Mouse (Mus musculus) left cerebral cortex, adult 2 months (tissue): ENCODE measurements at regions not wholly inside any gene's neighbourhood (a gene's known extent, or its start where the extent isn't known, plus 50 kb on each side); places are given as distances from the start of the nearest gene placed in this dataset.

Experiments used
- DNase-seq, 2 experiments: peaks; one replicate each; pipeline ENCODE4 v3.0.0; 2021 to 2022; ENCODE audit warnings: low spot score in 2 of 2, mixed read lengths in 1 of 2; ENCODE audit errors: extremely low spot score in 1 of 2
- H3K27ac ChIP-seq: fragments of 200-600 bp; 2 replicates; pipeline ENCODE4 v1.8.1; 2022
- H3K4me3 ChIP-seq: fragments of 200-600 bp; 2 replicates; pipeline ENCODE4 v1.8.1; 2022
- CTCF ChIP-seq: fragments of 200-600 bp; IDR thresholded peaks from 2 replicates; pipeline ENCODE4 v1.8.1; 2022; ENCODE audit warnings: antibody characterized with exemption, mild to moderate bottlenecking, moderate library complexity
- intact Hi-C: fragments of 180-260 bp; cut with DNase I; formaldehyde crosslinking; loops from one replicate; pipeline ENCODE4 v1.15.1; 2025

- Histone ChIP-seq H3K4me3 (no peak overlapping the region), H3K27ac (no peak overlapping the region)
- no peak for TF ChIP-seq CTCF
- DNase-seq, result no peak
- intact Hi-C loops, result no loop called here
These were observed 553.4 kb upstream of the Itga1 start for GRCm38 (mm10) chr13:115655134-115655533.

GRCm38 (mm10) chr13:115652935-115653334 is 551.2 kb upstream of the Itga1 start:
- no peak for DNase-seq
- H3K27ac ChIP-seq, result no peak overlapping the region
- intact Hi-C loops, result no loop called here
- TF ChIP-seq CTCF, result no peak
- H3K4me3 ChIP-seq, result no peak overlapping the region

GRCm38 (mm10) chr13:115652352-115652751 is 550.6 kb upstream of the Itga1 start:
- no peak for DNase-seq
- Histone ChIP-seq H3K4me3 (no peak overlapping the region), H3K27ac (no peak overlapping the region)
- intact Hi-C loops, result no loop called here
- no peak for TF ChIP-seq CTCF

- DNase-seq, result no peak
- Histone ChIP-seq H3K27ac (no peak overlapping the region), H3K4me3 (no peak overlapping the region)
- TF ChIP-seq CTCF, result no peak
- intact Hi-C loops, result no loop called here
These were observed 529.8 kb upstream of the Itga1 start for GRCm38 (mm10) chr13:115631410-115632105.

GRCm38 (mm10) chr13:115630603-115631002 is 528.8 kb upstream of the Itga1 start:
- no peak for DNase-seq
- intact Hi-C loops, result no loop called here
- TF ChIP-seq CTCF, result no peak
- no peak overlapping the region for H3K4me3 ChIP-seq
- no peak overlapping the region for H3K27ac ChIP-seq

GRCm38 (mm10) chr13:115613174-115613573 is 511.4 kb upstream of the Itga1 start:
- intact Hi-C loops, result no loop called here
- H3K4me3 ChIP-seq, result no peak overlapping the region
- no peak for TF ChIP-seq CTCF
- no peak overlapping the region for H3K27ac ChIP-seq
- DNase-seq, result no peak

GRCm38 (mm10) chr13:115606441-115606840 is 504.7 kb upstream of the Itga1 start:
- Histone ChIP-seq H3K4me3 (no peak overlapping the region), H3K27ac (no peak overlapping the region)
- intact Hi-C loops, result no loop called here
- DNase-seq, result no peak
- TF ChIP-seq CTCF, result no peak

- intact Hi-C loops, result no loop called here
- no peak for TF ChIP-seq CTCF
These were observed 493.4 kb upstream of the Itga1 start for GRCm38 (mm10) chr13:115595126-115595671.

GRCm38 (mm10) chr13:115575967-115576366 is 474.2 kb upstream of the Itga1 start:
- no peak for DNase-seq
- intact Hi-C loops, result no loop called here
- TF ChIP-seq CTCF, result no peak
- Histone ChIP-seq H3K27ac (no peak overlapping the region), H3K4me3 (no peak overlapping the region)

More at GRCm38 (mm10) chr13:115595126-115595671, 493.4 kb upstream of the Itga1 start:
- Histone ChIP-seq H3K27ac (no peak overlapping the region), H3K4me3 (no peak overlapping the region)
- no peak for DNase-seq

GRCm38 (mm10) chr13:115575052-115575891 is 473.5 kb upstream of the Itga1 start:
- intact Hi-C loops, result no loop called here
- Histone ChIP-seq H3K4me3 (no peak overlapping the region), H3K27ac (no peak overlapping the region)
- TF ChIP-seq CTCF, result no peak
- DNase-seq, result no peak

- Histone ChIP-seq H3K27ac (no peak overlapping the region), H3K4me3 (no peak overlapping the region)
- no peak for DNase-seq
- no peak for TF ChIP-seq CTCF
- intact Hi-C loops, result no loop called here
These were observed 439.4 kb upstream of the Itga1 start for GRCm38 (mm10) chr13:115541167-115541566.

- intact Hi-C loops, result no loop called here
- DNase-seq, result no peak
- no peak overlapping the region for H3K27ac ChIP-seq
- no peak for TF ChIP-seq CTCF
- H3K4me3 ChIP-seq, result no peak overlapping the region
These were observed 434.1 kb upstream of the Itga1 start for GRCm38 (mm10) chr13:115535900-115536299.

GRCm38 (mm10) chr13:115513914-115514313 is 412.1 kb upstream of the Itga1 start:
- H3K4me3 ChIP-seq, result no peak overlapping the region
- intact Hi-C loops, result no loop called here
- DNase-seq, result no peak
- no peak overlapping the region for H3K27ac ChIP-seq
- TF ChIP-seq CTCF, result no peak
